Mouse (Mus musculus) neural tube, embryonic 12.5 days (tissue): ENCODE results near the gene Gcgr. TPM values are rescaled to one million over a fixed set of nuclear protein-coding genes. Genes with fewer than 3 reads are reported as not detected.

Experiments
- ATAC-seq: fragments of 200-750 bp; cut with Nextera tagmentation; 2 replicates; pipeline ENCODE4 v1.8.0; 2017; ENCODE audit warnings: low read depth, mild to moderate bottlenecking, moderate TSS enrichment, moderate library complexity; ENCODE audit not compliant: low FRiP score
- H3K27ac ChIP-seq: fragments of 300-500 bp; sonication (generic); 2 replicates; pipeline ENCODE4 v1.5.1; 2016
- H3K27me3 ChIP-seq: fragments of 300-500 bp; sonication (generic); replicated peaks from 2 replicates; pipeline ENCODE4 v1.6.1; 2016; ENCODE audit warnings: mild to moderate bottlenecking
- H3K36me3 ChIP-seq: fragments of 300-500 bp; sonication (generic); 2 replicates; pipeline ENCODE4 v1.6.1; 2016; ENCODE audit warnings: mild to moderate bottlenecking
- H3K4me1 ChIP-seq: fragments of 300-500 bp; sonication (generic); 2 replicates; pipeline ENCODE4 v1.6.1; 2016
- H3K4me2 ChIP-seq: fragments of 300-500 bp; sonication (generic); replicated peaks from 2 replicates; pipeline ENCODE4 v1.6.1; 2016; ENCODE audit warnings: mild to moderate bottlenecking
- H3K4me3 ChIP-seq: fragments of 300-500 bp; sonication (generic); 2 replicates; pipeline ENCODE4 v1.5.1; 2016
- H3K9ac ChIP-seq: fragments of 300-500 bp; sonication (generic); 2 replicates; pipeline ENCODE4 v1.6.1; 2016; ENCODE audit warnings: mild to moderate bottlenecking
- H3K9me3 ChIP-seq: fragments of 300-500 bp; sonication (generic); 2 replicates; pipeline ENCODE4 v1.6.1; 2016; ENCODE audit warnings: mild to moderate bottlenecking
- WGBS: fragments of 180-500 bp; shearing (Covaris S2); methylation state at CpG from one replicate; pipeline ENCODE4 v1.1.7; 2016; 5-methylcytosine and 5-hydroxymethylcytosine counted together
- polyA plus RNA-seq: library from polyadenylated mRNA; unstranded; fragments of >200 nt; fragmentation: Nextera tagmentation; extraction: Ambion mirVana; gene quantifications from 2 replicates; pipeline ENCODE4 v1.2.1, GENCODE M21; 2016

Gene Gcgr
- polyA plus RNA-seq, 1 experiment from 2014 or later: 0.22 TPM

GRCm38 (mm10) chr11:120583937-120584336 lies 53.4 kb downstream of the Gcgr start:
- H3K4me3 ChIP-seq: no peak overlapping the region

DNA sequence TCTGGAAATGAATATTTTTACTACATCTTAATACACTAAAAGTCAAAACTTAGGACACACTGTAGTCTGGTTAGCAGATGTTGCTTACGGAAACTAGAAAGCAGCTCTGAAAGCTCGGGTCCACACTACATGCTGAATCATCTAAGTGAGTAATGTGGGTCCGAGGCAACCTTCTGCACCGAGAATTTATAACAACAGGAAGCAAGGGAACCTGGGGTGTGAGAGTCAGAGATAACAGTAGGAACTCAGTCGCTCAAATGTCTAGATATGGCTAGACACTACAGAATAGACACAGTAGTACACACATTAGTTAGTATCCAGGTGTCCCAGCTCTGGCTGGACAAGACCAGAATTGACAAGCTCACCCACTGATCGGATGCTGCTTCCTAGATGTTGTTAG lies 58.0 kb downstream of the Gcgr start:
- Histone ChIP-seq H3K4me2 (no peak overlapping the region), H3K27me3 (no peaks in the 10 kb centered on the region), H3K4me3 (no peak overlapping the region), H3K4me1 (no peaks in the 10 kb centered on the region), H3K27ac (no peak overlapping the region), H3K36me3 (peaks cover 89% of the 10 kb centered on the region), H3K9me3 (no peaks in the 10 kb centered on the region), H3K9ac (no peak overlapping the region)
- ATAC-seq: no peak
- 95% methylated on average over 6 of the region's 6 CpGs for WGBS

More at GRCm38 (mm10) chr11:120583937-120584336, 53.4 kb downstream of the Gcgr start:
- no peaks in the 10 kb centered on the region for H3K9me3 ChIP-seq
- no peak overlapping the region for H3K27ac ChIP-seq
- no peak overlapping the region for H3K9ac ChIP-seq
- no peak overlapping the region for H3K4me2 ChIP-seq
- no peaks in the 10 kb centered on the region for H3K27me3 ChIP-seq
- H3K36me3 ChIP-seq: peaks cover 55% of the 10 kb centered on the region
- 94% methylated on average over 1 of the region's 1 CpGs for WGBS
- H3K4me1 ChIP-seq: peaks cover 21% of the 10 kb centered on the region
- ATAC-seq: no peak

Other genes starting within 250 kb of the Gcgr start
- 3,655 and 3,681 TPM in 2 replicates for gene Actg1, start 182.2 kb upstream of the Gcgr start, polyA plus RNA-seq
- 1.1 and 1.6 TPM in 2 replicates for gene Fscn2, start 169.2 kb upstream of the Gcgr start, polyA plus RNA-seq
- gene Faap100, start 151.9 kb upstream of the Gcgr start, polyA plus RNA-seq: 51.0 and 53.4 TPM in 2 replicates
- gene Nploc4, start 93.0 kb upstream of the Gcgr start, polyA plus RNA-seq: 47.2 and 54.6 TPM in 2 replicates
- 0.15 TPM in 1 of 2 replicates, not detected in the other for gene Tspan10, start 88.1 kb upstream of the Gcgr start, polyA plus RNA-seq
- 0.27 and 0.32 TPM in 2 replicates for gene Pde6g, start 77.2 kb upstream of the Gcgr start, polyA plus RNA-seq
- 12.5 and 13.8 TPM in 2 replicates for gene Oxld1, start 72.6 kb upstream of the Gcgr start, polyA plus RNA-seq
- gene Ccdc137, start 72.6 kb upstream of the Gcgr start, polyA plus RNA-seq: 30.9 and 34.7 TPM in 2 replicates
- 63.6 and 64.5 TPM in 2 replicates for gene Arl16, start 63.1 kb upstream of the Gcgr start, polyA plus RNA-seq
- gene Mrpl12, start 46.1 kb upstream of the Gcgr start, polyA plus RNA-seq: 116 and 117 TPM in 2 replicates
- 37.9 TPM in 2 replicates for gene Slc25a10, start 38.9 kb upstream of the Gcgr start, polyA plus RNA-seq
- gene Mcrip1, start 19.0 kb downstream of the Gcgr start, polyA plus RNA-seq: 234 and 239 TPM in 2 replicates
- not detected in 2 replicates for gene Ppp1r27, start 20.4 kb downstream of the Gcgr start, polyA plus RNA-seq
- 425 and 451 TPM in 2 replicates for gene P4hb, start 42.6 kb downstream of the Gcgr start, polyA plus RNA-seq
- 582 and 606 TPM in 2 replicates for gene Arhgdia, start 50.9 kb downstream of the Gcgr start, polyA plus RNA-seq
- 509 and 592 TPM in 2 replicates for gene Alyref, start 67.7 kb downstream of the Gcgr start, polyA plus RNA-seq
- 162 and 172 TPM in 2 replicates for gene Anapc11, start 67.7 kb downstream of the Gcgr start, polyA plus RNA-seq
- gene Npb, start 77.8 kb downstream of the Gcgr start, polyA plus RNA-seq: 0.80 and 0.83 TPM in 2 replicates
- gene Pcyt2, start 87.2 kb downstream of the Gcgr start, polyA plus RNA-seq: 151 and 155 TPM in 2 replicates
- 46.8 and 56.5 TPM in 2 replicates for gene Sirt7, start 94.5 kb downstream of the Gcgr start, polyA plus RNA-seq
- gene Mafg, start 102.9 kb downstream of the Gcgr start, polyA plus RNA-seq: 39.7 and 40.4 TPM in 2 replicates
- 27.2 and 27.8 TPM in 2 replicates for gene Pycr1, start 113.1 kb downstream of the Gcgr start, polyA plus RNA-seq
- 0.81 and 1.1 TPM in 2 replicates for gene Myadml2, start 117.5 kb downstream of the Gcgr start, polyA plus RNA-seq
- gene Notum, start 130.5 kb downstream of the Gcgr start, polyA plus RNA-seq: 3.1 and 3.4 TPM in 2 replicates
- gene Aspscr1, start 142.3 kb downstream of the Gcgr start, polyA plus RNA-seq: 139 and 155 TPM in 2 replicates
- gene Cenpx, start 183.0 kb downstream of the Gcgr start, polyA plus RNA-seq: 108 and 114 TPM in 2 replicates
- gene Lrrc45, start 183.2 kb downstream of the Gcgr start, polyA plus RNA-seq: 70.9 and 72.6 TPM in 2 replicates
- gene Rac3, start 190.8 kb downstream of the Gcgr start, polyA plus RNA-seq: 118 and 119 TPM in 2 replicates
- gene Dcxr, start 196.6 kb downstream of the Gcgr start, polyA plus RNA-seq: 12.3 and 16.7 TPM in 2 replicates
- 0.95 and 1.6 TPM in 2 replicates for gene Cbr2, start 201.4 kb downstream of the Gcgr start, polyA plus RNA-seq
- gene Hmga1b, start 232.1 kb downstream of the Gcgr start, polyA plus RNA-seq: 3.6 TPM in 2 replicates